Mouse (Mus musculus) forebrain, embryonic 11.5 days (tissue): Measurements from ENCODE around the gene Ndufaf1. TPM values are rescaled to one million over a fixed set of nuclear protein-coding genes. Genes with fewer than 3 reads are reported as not detected.

ENCODE experiments used
- polyA plus RNA-seq: library from polyadenylated mRNA; unstranded; fragments of >200 nt; fragmentation: Nextera tagmentation; extraction: Ambion mirVana; gene quantifications from 2 replicates; pipeline ENCODE4 v1.2.1, GENCODE M21; 2014

Gene Ndufaf1
- polyA plus RNA-seq, 1 experiment from 2014 or later, result 37.7 TPM

Other genes starting within 250 kb of the Ndufaf1 start
- gene Ino80, start 185.1 kb downstream of the Ndufaf1 start, polyA plus RNA-seq, result 6.2 and 6.5 TPM in 2 replicates
- gene Exd1, start 115.2 kb downstream of the Ndufaf1 start, polyA plus RNA-seq, result 0.13 and 0.59 TPM in 2 replicates
- 56.6 and 61.0 TPM in 2 replicates for gene Chp1, start 115.1 kb downstream of the Ndufaf1 start, polyA plus RNA-seq
- 120 and 131 TPM in 2 replicates for gene Nusap1, start 44.5 kb downstream of the Ndufaf1 start, polyA plus RNA-seq
- gene Oip5, start 44.4 kb downstream of the Ndufaf1 start, polyA plus RNA-seq, result 34.9 and 36.7 TPM in 2 replicates
- 32.1 and 39.5 TPM in 2 replicates for gene Rtf1, start 12.2 kb upstream of the Ndufaf1 start, polyA plus RNA-seq
- 1.5 and 1.6 TPM in 2 replicates for gene Itpka, start 79.5 kb upstream of the Ndufaf1 start, polyA plus RNA-seq
- 0.11 and 0.19 TPM in 2 replicates for gene Ltk, start 97.6 kb upstream of the Ndufaf1 start, polyA plus RNA-seq
- 38.1 and 40.3 TPM in 2 replicates for gene Rpap1, start 124.7 kb upstream of the Ndufaf1 start, polyA plus RNA-seq
- 27.7 and 29.8 TPM in 2 replicates for gene Tyro3, start 134.9 kb upstream of the Ndufaf1 start, polyA plus RNA-seq
- 34.3 and 43.3 TPM in 2 replicates for gene Mga, start 234.4 kb upstream of the Ndufaf1 start, polyA plus RNA-seq